Mouse (Mus musculus): ENCODE data around the gene Prdm11.

Prdm11 gene

DNA sequence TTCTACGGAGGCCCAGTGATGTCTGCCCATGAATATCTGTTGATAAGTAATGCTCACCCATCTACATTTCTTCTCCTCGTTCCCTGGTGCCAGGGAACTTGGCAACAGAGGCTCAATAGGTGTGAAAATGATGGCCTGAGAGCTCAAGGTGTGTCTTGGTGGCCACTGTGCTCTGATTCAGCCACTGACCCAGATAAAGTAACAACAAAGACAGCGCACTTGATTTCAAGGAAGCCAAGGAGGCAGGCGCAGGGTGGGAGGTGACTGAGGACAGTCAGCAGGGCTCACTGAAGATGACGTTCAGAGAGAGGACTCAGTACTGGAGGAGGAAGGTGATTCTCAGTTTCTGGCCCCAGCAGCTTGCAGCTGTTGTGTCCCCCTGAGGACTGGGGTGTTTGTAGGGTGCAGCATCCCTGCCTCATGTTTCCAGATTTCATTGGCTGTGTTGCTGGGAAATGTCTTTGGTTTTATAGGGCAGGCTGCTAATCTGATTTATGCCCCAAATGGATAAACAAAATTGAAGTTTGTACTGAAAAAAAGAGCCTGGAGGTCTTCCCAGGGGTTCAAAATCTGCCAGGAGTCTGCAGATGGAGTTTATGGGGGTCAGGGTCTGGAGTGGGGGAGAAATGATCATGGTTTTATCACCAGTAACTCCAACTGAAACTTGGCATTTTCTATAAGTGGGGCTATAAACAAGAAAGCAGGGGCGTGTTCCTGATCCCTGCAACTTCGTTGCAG lies 128.4 kb downstream of the Prdm11 start:
- peak; percentile 37 for DNase-seq

DNA sequence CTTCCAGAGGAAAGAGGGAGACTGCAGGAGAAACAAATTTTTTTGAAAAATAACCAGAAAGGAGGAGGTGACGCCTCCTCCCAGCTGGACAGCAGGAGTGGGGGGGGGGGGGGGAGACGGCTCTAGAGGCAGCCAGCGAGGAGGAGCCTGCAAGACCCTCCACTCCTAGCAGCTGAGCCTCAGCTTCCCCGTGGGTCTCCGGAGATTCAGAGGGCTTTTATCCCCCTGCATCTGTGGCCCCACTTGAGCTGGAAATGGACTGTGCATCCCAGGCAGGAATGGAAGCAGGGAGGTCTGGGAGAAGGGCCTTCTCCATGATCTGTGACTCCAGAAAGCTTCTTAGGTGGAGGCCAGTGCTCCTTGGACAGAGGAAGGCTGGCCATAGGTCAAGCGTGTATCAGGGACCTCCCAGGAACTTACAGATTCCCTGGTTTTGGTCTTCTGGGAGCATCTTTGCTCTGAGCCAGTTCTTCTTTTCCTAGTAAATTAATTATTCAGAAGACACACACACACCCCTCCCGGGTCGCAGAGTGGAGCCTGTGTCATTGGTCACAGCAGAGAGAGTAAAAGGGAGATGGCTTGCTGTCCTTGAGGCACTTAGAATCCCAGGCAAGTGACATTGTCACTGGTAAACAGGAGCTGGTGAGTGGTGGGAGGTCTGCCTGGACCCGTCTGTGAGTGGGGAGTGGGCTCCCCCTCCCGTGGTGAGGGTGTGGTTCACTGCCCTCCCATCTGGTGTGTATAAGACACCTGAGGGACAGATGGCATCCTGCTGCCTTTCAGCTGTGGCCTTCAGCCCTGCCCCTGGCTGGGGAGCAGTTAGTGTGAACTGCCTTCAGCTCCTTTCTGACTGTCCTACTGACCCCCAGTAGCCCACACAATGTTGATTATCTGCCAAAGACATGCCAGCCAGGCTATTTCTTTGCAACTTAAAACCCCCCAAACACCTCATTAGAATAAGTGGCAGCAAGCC lies 130.0 kb downstream of the Prdm11 start:
- DNase-seq, result peak; percentile 37

Data from thymus, postnatal 14 days (tissue).